Mouse (Mus musculus): ENCODE results near the gene Lhfpl4. TPM values are rescaled to one million over a fixed set of nuclear protein-coding genes. Genes with fewer than 3 reads are reported as not detected.

Gene Lhfpl4
- total and polyA plus RNA-seq, 3 experiments = 3.2 to 8.9 (median 7.1) TPM

DNA sequence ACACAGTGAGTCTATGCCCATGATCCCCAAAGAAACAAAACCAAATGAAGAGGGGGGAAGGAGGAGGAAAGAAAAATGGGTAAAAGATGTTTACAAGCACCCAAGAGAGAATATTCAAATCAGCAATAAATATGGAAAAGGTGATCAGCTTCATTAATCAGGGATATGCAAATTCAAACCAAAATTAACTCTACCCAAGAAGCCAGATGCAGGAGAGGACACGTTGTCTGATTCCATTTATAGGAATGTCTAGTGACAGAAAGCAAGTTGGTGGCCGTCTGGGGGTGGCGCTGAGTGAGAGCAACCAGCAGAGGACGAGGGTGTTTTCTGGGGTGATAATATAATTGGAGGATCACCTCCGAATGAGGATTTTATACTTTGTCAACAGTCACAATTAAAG is 40.0 kb upstream of the Lhfpl4 start:
- Histone ChIP-seq H3K36me3 (replicated peaks in 1 of 2; ENCODE audit: control insufficient read depth in 1 of 2, insufficient read depth in 1 of 2, low read length in 1 of 2) (peaks cover under 1 to 12% of the 10 kb centered on the region in 2 experiments), H3K4me1 (ENCODE audit: control insufficient read depth in 1 of 2, insufficient read depth in 2 of 2) (peaks cover 4 to 40% of the 10 kb centered on the region in 2 experiments; a peak in 3 of 4 replicates), H3K9me3 (replicated peaks; ENCODE audit: low read length) (peaks cover 6% of the 10 kb centered on the region), H3K27ac (ENCODE audit: insufficient read depth, low read depth) (no peak overlapping the region), H3K79me2 (replicated peaks; ENCODE audit: control insufficient read depth, extremely low read depth, insufficient read depth, poor library complexity, severe bottlenecking) (peaks cover 20% of the 10 kb centered on the region), H3K4me3 (replicated peaks in 1 of 3; ENCODE audit: low read depth in 2 of 3, low read length in 2 of 3, poor library complexity in 1 of 3) (no peak overlapping the region), H3K4me2 (ENCODE audit: insufficient read depth, low read depth, poor library complexity, severe bottlenecking) (no peak overlapping the region), H3K9ac (ENCODE audit: insufficient read depth, low read depth) (no peak overlapping the region), H3K27me3 (replicated peaks) (no peaks in the 10 kb centered on the region)
- dilution Hi-C loops (cut with MboI; ENCODE audit: extremely low pct_ligation_motif_present, extremely low pct_unique_long_range_greater_than_20kb, low sequenced_read_pairs) = no loop called here
- no peak for DNase-seq (ENCODE audit: extremely low read depth)
- TF ChIP-seq USF2 (conservative IDR thresholded peaks at IDR 0.05; ENCODE audit: low read depth, low read length) (no peak), ELF1 (IDR thresholded peaks at IDR 0.05; ENCODE audit: low read depth, low read length) (no peak), GABPA (IDR thresholded peaks at IDR 0.05; ENCODE audit: insufficient replicate concordance, low read depth, low read length) (no peak), E2F4 (IDR thresholded peaks at IDR 0.05; ENCODE audit: insufficient replicate concordance, low read depth, low read length) (no peak), IRF4 (IDR thresholded peaks at IDR 0.05; ENCODE audit: low read depth, low read length) (no peak), EP300 (IDR thresholded peaks at IDR 0.05; ENCODE audit: low read length) (no peak), CHD2 (IDR thresholded peaks at IDR 0.05; ENCODE audit: low read length) (no peak)
- in situ Hi-C loops (cut with MboI; ENCODE audit: low pct_ligation_motif_present, low pct_unique_long_range_greater_than_20kb, low sequenced_read_pairs) = loop anchor here (5.0 kb wide), 1 partner anchor 63 kb away; no protein-coding TSS in a partner anchor

DNA sequence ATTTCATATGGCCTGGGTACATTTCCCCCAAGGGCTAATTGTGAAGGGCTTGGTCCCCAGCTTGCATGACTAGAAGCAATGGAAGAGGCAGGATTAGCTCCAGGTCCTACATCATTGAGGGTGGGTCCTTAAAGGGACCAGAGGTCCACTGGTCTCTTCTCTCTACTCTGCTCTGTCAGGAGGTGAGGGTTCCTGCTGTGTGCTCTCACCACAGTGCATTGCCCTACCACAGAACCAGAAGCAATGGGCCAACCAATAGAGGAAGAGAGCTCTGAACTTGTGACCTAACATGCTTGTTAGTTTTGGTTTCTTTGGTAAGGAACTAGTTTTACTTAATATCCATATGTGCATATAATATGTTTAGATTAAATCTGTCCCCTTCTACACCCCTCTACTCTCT is 31.5 kb upstream of the Lhfpl4 start:
- H3K4me3 ChIP-seq (replicated peaks in 1 of 3; ENCODE audit: low read depth in 2 of 3, low read length in 2 of 3, poor library complexity in 1 of 3) = no peak overlapping the region
- no peaks in the 10 kb centered on the region for H3K36me3 ChIP-seq (replicated peaks in 1 of 2; ENCODE audit: control insufficient read depth in 1 of 2, insufficient read depth in 1 of 2, low read length in 1 of 2)
- DNase-seq (ENCODE audit: extremely low read depth) = no peak
- dilution Hi-C loops (cut with MboI; ENCODE audit: extremely low pct_ligation_motif_present, extremely low pct_unique_long_range_greater_than_20kb, low sequenced_read_pairs) = no loop called here
- in situ Hi-C loops (cut with MboI; ENCODE audit: low pct_ligation_motif_present, low pct_unique_long_range_greater_than_20kb, low sequenced_read_pairs) = no loop called here
- H3K9ac ChIP-seq (ENCODE audit: insufficient read depth, low read depth) = no peak overlapping the region
- H3K4me2 ChIP-seq (ENCODE audit: insufficient read depth, low read depth, poor library complexity, severe bottlenecking) = no peak overlapping the region
- TF ChIP-seq GABPA (IDR thresholded peaks at IDR 0.05; ENCODE audit: insufficient replicate concordance, low read depth, low read length) (no peak), MYC (IDR thresholded peaks at IDR 0.05; ENCODE audit: low read depth, low read length) (no peak), BHLHE40 (IDR thresholded peaks at IDR 0.05; ENCODE audit: low read depth, low read length) (no peak), RAD21 (IDR thresholded peaks at IDR 0.05; ENCODE audit: low read depth, low read length) (no peak), SIN3A (IDR thresholded peaks at IDR 0.05; ENCODE audit: low read length) (no peak), E2F4 (IDR thresholded peaks at IDR 0.05; ENCODE audit: insufficient replicate concordance, low read depth, low read length) (no peak), ETS1 (conservative IDR thresholded peaks at IDR 0.05; ENCODE audit: low read depth, low read length) (no peak), ELF1 (IDR thresholded peaks at IDR 0.05; ENCODE audit: low read depth, low read length) (no peak), MAX (IDR thresholded peaks at IDR 0.05; ENCODE audit: low read length) (no peak), RCOR1 (conservative IDR thresholded peaks at IDR 0.05; ENCODE audit: low read depth, low read length) (no peak), ZNF384 (IDR thresholded peaks at IDR 0.05; ENCODE audit: low read depth, low read length) (no peak), EP300 (IDR thresholded peaks at IDR 0.05; ENCODE audit: low read length) (no peak), KAT2A (IDR thresholded peaks at IDR 0.05; ENCODE audit: insufficient replicate concordance, low read length) (no peak), UBTF (IDR thresholded peaks at IDR 0.05; ENCODE audit: low read depth, low read length) (no peak), HCFC1 (IDR thresholded peaks at IDR 0.05; ENCODE audit: low read depth, low read length) (no peak)
- H3K79me2 ChIP-seq (replicated peaks; ENCODE audit: control insufficient read depth, extremely low read depth, insufficient read depth, poor library complexity, severe bottlenecking) = no peaks in the 10 kb centered on the region
- H3K27ac ChIP-seq (ENCODE audit: insufficient read depth, low read depth) = peak overlapping the region; percentile 43; the same call in 1 of the 2 replicates
- no peaks in the 10 kb centered on the region for H3K27me3 ChIP-seq (replicated peaks)
- peaks cover 8 to 47% of the 10 kb centered on the region in 2 experiments for H3K4me1 ChIP-seq (ENCODE audit: control insufficient read depth in 1 of 2, insufficient read depth in 2 of 2)
- H3K9me3 ChIP-seq (replicated peaks; ENCODE audit: low read length) = peaks cover 13% of the 10 kb centered on the region

All from CH12.LX (cell line).